Mouse (Mus musculus): Measurements from ENCODE around the gene Sugp2. TPM values are rescaled to one million over a fixed set of nuclear protein-coding genes. Genes with fewer than 3 reads are reported as not detected.

Gene Sugp2
- total RNA-seq (2023; ENCODE audit: inconsistent age) = 63.2 to 81.3 TPM (median 69.3 TPM) in 4 replicates

GRCm38 (mm10) chr8:70234080-70234780 is at the start of gene Sugp2, which contains the start of gene Armc6:
Gene Sugp2, plus strand, starts transcription at chr8:70234226.
Gene Armc6, minus strand, starts transcription at chr8:70234466.

GRCm38 (mm10) chr8:70212112-70213055 is 21.6 kb upstream of the Sugp2 start, which contains the start of gene Slc25a42:
Gene Slc25a42, minus strand, starts transcription at chr8:70212305.

DNA sequence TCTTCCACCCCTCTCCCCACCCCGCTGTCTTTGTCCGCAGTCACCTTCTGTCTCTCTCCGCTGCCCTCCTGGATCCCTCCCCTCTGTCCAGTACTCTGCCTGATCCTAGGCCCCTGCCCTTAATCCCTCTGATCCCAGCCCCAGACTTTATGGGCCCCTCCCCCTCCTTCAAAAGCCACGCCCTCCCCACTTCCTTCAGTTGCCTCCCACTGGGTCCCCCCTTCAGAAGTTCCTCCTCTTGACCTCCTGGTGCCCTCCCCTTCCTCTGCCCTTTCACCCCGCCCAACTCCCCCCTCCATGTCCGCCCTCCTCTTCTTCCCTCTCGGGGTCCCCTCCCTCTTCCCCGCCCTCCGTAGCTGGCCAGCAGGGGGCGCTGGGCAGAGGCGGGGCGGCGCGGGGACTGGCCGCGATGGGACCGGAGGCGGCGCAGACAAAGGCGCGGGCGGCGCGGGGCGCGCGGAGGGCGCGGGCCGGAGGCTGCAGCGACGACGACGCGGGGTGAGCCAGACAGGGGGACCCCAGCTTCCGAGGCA is 48.6 kb downstream of the Sugp2 start, which contains the start of gene Homer3:
Gene Homer3, plus strand, starts transcription at position 225 of the 533 bp plus-strand sequence.

GRCm38 (mm10) chr8:70302358-70302890 is 68.4 kb downstream of the Sugp2 start, which contains the start of the genes Ddx49 and Cope:
Gene Ddx49, minus strand, starts transcription at chr8:70302489.
Gene Cope, plus strand, starts transcription at chr8:70302518.

DNA sequence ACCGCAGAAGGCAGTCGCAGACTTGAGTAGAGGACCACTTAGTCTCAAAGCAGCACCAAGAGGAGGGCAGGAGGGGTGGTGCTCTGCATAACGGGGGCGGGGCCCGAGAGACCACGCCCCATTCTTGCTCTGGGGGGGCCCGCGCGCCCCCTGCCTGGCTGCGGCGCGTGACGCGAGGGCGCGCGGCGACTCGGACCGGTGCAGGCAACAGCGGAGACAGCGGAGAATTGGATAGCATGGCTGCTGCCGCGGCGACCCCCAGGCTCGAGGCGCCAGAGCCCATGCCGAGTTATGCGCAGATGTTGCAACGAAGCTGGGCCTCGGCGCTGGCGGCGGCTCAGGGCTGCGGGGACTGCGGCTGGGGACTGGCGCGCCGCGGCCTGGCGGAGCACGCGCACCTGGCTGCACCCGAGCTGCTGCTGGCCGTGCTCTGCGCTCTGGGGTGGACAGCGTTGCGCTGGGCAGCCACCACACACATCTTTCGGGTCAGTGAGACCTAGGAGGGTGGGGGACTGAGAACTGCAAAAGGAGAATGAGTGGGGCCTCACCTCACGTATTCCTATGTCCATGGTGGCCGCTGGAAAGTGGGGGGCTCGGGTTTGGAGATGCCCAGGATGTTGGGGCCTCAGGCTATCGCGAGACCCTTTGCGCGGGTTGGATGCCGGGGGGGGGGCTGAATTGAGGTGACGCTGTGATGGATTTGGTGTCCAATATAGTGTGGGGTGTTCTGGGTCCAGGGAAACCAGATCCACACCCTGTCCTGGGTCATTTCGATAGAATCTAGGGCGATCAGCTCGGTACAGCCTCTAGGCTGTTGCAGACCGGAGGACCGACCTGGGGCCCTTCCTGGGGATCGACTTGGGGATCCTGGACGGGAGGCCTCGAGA is 81.8 kb downstream of the Sugp2 start, which contains the start of gene Cers1:
Gene Cers1, plus strand, starts transcription at position 152 of the 887 bp plus-strand sequence.

DNA sequence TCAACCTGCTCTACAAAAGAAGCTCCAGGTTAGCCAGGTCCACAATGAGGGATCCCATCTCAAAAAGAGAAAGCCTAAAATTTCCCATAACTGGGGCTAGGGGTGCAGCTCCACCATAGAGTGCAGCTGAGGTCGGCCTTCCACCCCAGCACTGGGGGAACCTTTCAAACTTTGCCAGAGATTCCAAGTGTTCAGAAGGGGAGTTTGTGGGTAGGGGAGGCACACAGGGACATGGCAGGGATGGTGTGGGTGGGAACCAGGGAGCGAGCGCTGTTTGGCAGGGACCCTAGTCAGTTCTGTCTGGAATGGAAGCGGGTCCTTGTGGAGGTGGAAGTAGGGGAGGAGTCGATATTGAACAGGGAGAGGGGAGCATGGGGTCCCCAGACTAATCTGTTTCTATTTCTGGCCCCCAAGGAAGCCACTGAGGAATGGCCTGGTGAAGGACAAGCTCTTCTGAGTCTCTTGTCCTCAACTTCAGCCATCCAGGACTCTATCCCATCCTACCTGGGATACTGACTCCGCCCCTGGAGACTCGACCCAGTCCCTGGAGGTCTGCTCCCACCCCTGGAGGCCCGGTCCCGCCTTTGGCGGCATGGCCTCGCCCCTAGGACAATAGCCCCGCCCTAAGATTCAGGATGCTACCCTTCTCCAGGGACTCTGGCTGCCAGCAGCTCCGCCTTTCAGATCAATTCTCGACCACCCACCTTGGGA is 95.3 kb downstream of the Sugp2 start, which contains the start of gene Gdf1:
Gene Gdf1, plus strand, starts transcription at position 694 of the 711 bp plus-strand sequence.

Other genes with a start within 250 kb of the Sugp2 start
- 95.7 to 102 TPM (median 98.3 TPM) in 4 replicates for gene Gatad2a, start 237.8 kb upstream of the Sugp2 start, total RNA-seq (2023; ENCODE audit: inconsistent age)
- 125 to 133 TPM (median 128 TPM) in 4 replicates for gene Mau2, start 191.5 kb upstream of the Sugp2 start, total RNA-seq (2023; ENCODE audit: inconsistent age)
- 41.6 to 48.4 TPM (median 45.4 TPM) in 4 replicates for gene Sugp1, start 191.4 kb upstream of the Sugp2 start, total RNA-seq (2023; ENCODE audit: inconsistent age)
- 0.35 to 0.66 TPM in 2 of 4 replicates, not detected in the others for gene Tm6sf2, start 161.3 kb upstream of the Sugp2 start, total RNA-seq (2023; ENCODE audit: inconsistent age)
- not detected in 4 replicates for gene Hapln4, start 150.8 kb upstream of the Sugp2 start, total RNA-seq (2023; ENCODE audit: inconsistent age)
- 0.13 to 0.24 TPM (median 0.20 TPM) in 4 replicates for gene Ncan, start 113.4 kb upstream of the Sugp2 start, total RNA-seq (2023; ENCODE audit: inconsistent age)
- 22.5 to 33.6 TPM (median 27.3 TPM) in 4 replicates for gene Nr2c2ap, start 102.9 kb upstream of the Sugp2 start, total RNA-seq (2023; ENCODE audit: inconsistent age)
- gene Rfxank, start 95.1 kb upstream of the Sugp2 start, total RNA-seq (2023; ENCODE audit: inconsistent age) = 30.4 to 37.4 TPM (median 32.7 TPM) in 4 replicates
- gene Borcs8, start 94.7 kb upstream of the Sugp2 start, total RNA-seq (2023; ENCODE audit: inconsistent age) = 46.7 to 62.2 TPM (median 55.3 TPM) in 4 replicates
- 1.6 to 4.9 TPM (median 3.8 TPM) in 4 replicates for gene Mef2b, start 94.5 kb upstream of the Sugp2 start, total RNA-seq (2023; ENCODE audit: inconsistent age)
- gene Tmem161a, start 61.9 kb upstream of the Sugp2 start, total RNA-seq (2023; ENCODE audit: inconsistent age) = 42.7 to 53.5 TPM (median 46.6 TPM) in 4 replicates
- 5.0 to 6.2 TPM (median 5.4 TPM) in 4 replicates for gene Slc25a42, start 21.9 kb upstream of the Sugp2 start, total RNA-seq (2023; ENCODE audit: inconsistent age)
- 6.2 to 12.6 TPM (median 7.9 TPM) in 4 replicates for gene Armc6, start 240 bp downstream of the Sugp2 start, total RNA-seq (2023; ENCODE audit: inconsistent age)
- 7.0 to 10.2 TPM (median 8.9 TPM) in 4 replicates for gene Homer3, start 48.6 kb downstream of the Sugp2 start, total RNA-seq (2023; ENCODE audit: inconsistent age)
- 60.2 to 96.0 TPM (median 74.4 TPM) in 4 replicates for gene Ddx49, start 68.3 kb downstream of the Sugp2 start, total RNA-seq (2023; ENCODE audit: inconsistent age)
- gene Cope, start 68.3 kb downstream of the Sugp2 start, total RNA-seq (2023; ENCODE audit: inconsistent age) = 101 to 125 TPM (median 107 TPM) in 4 replicates
- not detected in 4 replicates for gene Cers1, start 81.5 kb downstream of the Sugp2 start, total RNA-seq (2023; ENCODE audit: inconsistent age)
- not detected in 4 replicates for gene Gdf1, start 95.6 kb downstream of the Sugp2 start, total RNA-seq (2023; ENCODE audit: inconsistent age)
- gene Upf1, start 119.1 kb downstream of the Sugp2 start, total RNA-seq (2023; ENCODE audit: inconsistent age) = 70.0 to 77.0 TPM (median 72.2 TPM) in 4 replicates
- 0.27 TPM in 1 of 4 replicates, not detected in the others for gene Comp, start 139.3 kb downstream of the Sugp2 start, total RNA-seq (2023; ENCODE audit: inconsistent age)
- gene Crtc1, start 205.4 kb downstream of the Sugp2 start, total RNA-seq (2023; ENCODE audit: inconsistent age) = 22.3 to 28.4 TPM (median 23.9 TPM) in 4 replicates
- 7.3 to 8.5 TPM (median 7.7 TPM) in 4 replicates for gene Klhl26, start 242.7 kb downstream of the Sugp2 start, total RNA-seq (2023; ENCODE audit: inconsistent age)

All from B cell, adult (primary cell).